Mouse (Mus musculus) heart, postnatal 4 days (tissue): Measurements from ENCODE around the gene Slc25a47. TPM values are rescaled to one million over a fixed set of nuclear protein-coding genes. Genes with fewer than 3 reads are reported as not detected.

Experiments used
- DNase-seq: peaks from one replicate; pipeline ENCODE4 v3.0.0; 2021
- total RNA-seq, 2 experiments: library from RNA; stranded (reverse); gene quantifications; 2 replicates each; pipeline ENCODE4 v1.2.3; 2021

Slc25a47 gene
- total RNA-seq, 2 experiments from 2014 or later, result 7.1 to 7.5 TPM

- no peak for DNase-seq
Observed at GRCm38 (mm10) chr12:108865007-108865494, 29.2 kb downstream of the Slc25a47 start.

- DNase-seq, result peak; percentile 28
Observed at GRCm38 (mm10) chr12:108869575-108869974, 33.7 kb downstream of the Slc25a47 start.

- no peak for DNase-seq
Observed at GRCm38 (mm10) chr12:108873122-108873521, 37.3 kb downstream of the Slc25a47 start.

GRCm38 (mm10) chr12:108879138-108879537 is 43.3 kb downstream of the Slc25a47 start:
- no peak for DNase-seq

- no peak for DNase-seq
Observed at GRCm38 (mm10) chr12:108880606-108881005, 44.8 kb downstream of the Slc25a47 start.

GRCm38 (mm10) chr12:108881192-108881591 is 45.3 kb downstream of the Slc25a47 start:
- DNase-seq, result no peak

- no peak for DNase-seq
Observed at GRCm38 (mm10) chr12:108882776-108883175, 46.9 kb downstream of the Slc25a47 start.

GRCm38 (mm10) chr12:108885906-108886305 is 50.1 kb downstream of the Slc25a47 start:
- no peak for DNase-seq

- DNase-seq, result no peak
Observed at GRCm38 (mm10) chr12:108887077-108887476, 51.2 kb downstream of the Slc25a47 start.

GRCm38 (mm10) chr12:108888632-108889031 is 52.8 kb downstream of the Slc25a47 start:
- no peak for DNase-seq

GRCm38 (mm10) chr12:108892989-108893714 is 57.3 kb downstream of the Slc25a47 start, which contains the start of gene Wdr25:
Gene Wdr25, plus strand, starts transcription at chr12:108893631.
- peak; percentile 36 for DNase-seq

- DNase-seq, result peak; percentile 97
Observed at GRCm38 (mm10) chr12:108893715-108894431, 58.0 kb downstream of the Slc25a47 start, which contains the start of gene Wars. Gene Wars, minus strand, starts transcription at chr12:108894174.

- DNase-seq, result no peak
Observed at GRCm38 (mm10) chr12:108894432-108894816, 58.6 kb downstream of the Slc25a47 start.

GRCm38 (mm10) chr12:108896006-108896405 is 60.2 kb downstream of the Slc25a47 start:
- peak; percentile 41 for DNase-seq

- DNase-seq, result no peak
Observed at GRCm38 (mm10) chr12:108901346-108901745, 65.5 kb downstream of the Slc25a47 start.

- peak; percentile 71 for DNase-seq
Observed at GRCm38 (mm10) chr12:108902940-108903339, 67.1 kb downstream of the Slc25a47 start.

- DNase-seq, result peak; percentile 69
Observed at GRCm38 (mm10) chr12:108903600-108904275, 67.9 kb downstream of the Slc25a47 start.

GRCm38 (mm10) chr12:108904276-108904653 is 68.4 kb downstream of the Slc25a47 start:
- no peak for DNase-seq

- DNase-seq, result no peak
Observed at GRCm38 (mm10) chr12:108905620-108906302, 69.9 kb downstream of the Slc25a47 start.

- no peak for DNase-seq
Observed at GRCm38 (mm10) chr12:108906398-108906797, 70.6 kb downstream of the Slc25a47 start.
